Comparison of ENCODE assay signal across 9 mouse cellular contexts in the genomic region with DNA sequence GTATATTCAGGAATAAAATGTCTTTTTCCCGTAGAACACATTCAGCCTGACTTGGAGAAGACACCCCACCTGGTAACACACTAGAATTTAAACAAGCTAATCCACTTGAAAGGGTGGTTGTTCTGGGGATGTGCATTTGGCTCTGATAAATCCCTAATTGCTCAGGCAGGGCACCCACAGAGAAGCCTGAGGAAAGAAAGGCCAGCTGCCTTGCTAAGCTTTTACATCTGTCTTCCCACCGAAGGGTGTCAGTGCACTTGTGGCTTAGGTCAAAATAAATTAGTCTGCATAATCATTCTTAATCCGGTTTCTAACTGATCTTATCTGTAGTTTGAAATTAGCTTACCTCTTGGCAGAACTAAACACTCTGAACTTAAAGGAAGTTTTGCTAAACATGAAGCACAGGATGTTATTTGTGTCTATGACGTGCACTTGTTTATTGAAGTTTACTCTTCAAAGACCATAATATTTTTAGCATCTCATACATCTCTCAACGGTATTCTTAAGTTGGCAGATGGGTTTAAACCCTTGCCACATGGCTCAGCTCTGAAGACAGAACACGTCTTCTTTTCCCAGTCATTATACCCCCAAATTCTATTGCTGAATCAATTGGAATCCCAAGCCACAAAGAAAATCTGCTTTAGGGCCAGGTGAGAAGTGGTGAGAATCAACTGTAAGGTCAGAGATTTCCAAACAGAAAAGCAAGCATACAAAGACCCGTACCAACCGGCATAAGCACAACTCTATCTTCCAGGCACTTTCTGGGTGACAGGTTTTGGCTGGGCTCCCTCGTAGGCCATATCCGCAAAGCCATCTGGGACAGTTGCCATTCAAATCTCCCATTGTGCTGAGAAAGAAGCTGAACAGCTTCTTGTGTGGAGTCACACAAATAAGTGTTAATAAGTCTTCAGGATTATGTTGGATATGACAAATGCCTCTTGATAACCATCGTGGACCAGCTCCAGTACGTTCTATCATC.
DNase-seq lines count a peak whose midpoint lies in the region; ATAC-seq and TF ChIP-seq lines count a peak whose summit lies in the region.
"Had no signal": no experiment of that assay in that cellular context is flagged by ENCODE, and none has a peak within 500 bp of the region (broad histone marks: within the 10 kb centered on the region; RNA-seq: fewer than 3 reads in every experiment).

No protein-coding gene starts in this region.

- 67% methylated on average over 12 of the region's 12 CpGs for WGBS in liver, adult 2 months
- WGBS in liver, embryonic 11.5 days: 65% methylated on average over 12 of the region's 12 CpGs
- WGBS in cerebellum, adult 2 months: 33% methylated on average over 12 of the region's 12 CpGs

- no peak overlapping the region for H3K4me3 ChIP-seq in liver, adult 2 months (ENCODE audit: insufficient read depth, low read depth, low read length)
- H3K4me3 ChIP-seq in liver, embryonic 11.5 days (ENCODE audit: low read depth, low read length): no peak overlapping the region
- no peak overlapping the region for H3K4me3 ChIP-seq in cerebellum, adult 2 months (replicated peaks; ENCODE audit: insufficient read depth, low read depth, low read length)
- H3K4me3 ChIP-seq: limb, embryonic 12.5 days had no signal

- ATAC-seq in liver, embryonic 11.5 days (replicated peaks; ENCODE audit: low FRiP score): no peak

- no peaks in the 10 kb centered on the region for H3K4me1 ChIP-seq in liver, adult 2 months (ENCODE audit: control insufficient read depth, insufficient read depth, low read length)
- no peaks in the 10 kb centered on the region for H3K4me1 ChIP-seq in liver, embryonic 11.5 days (replicated peaks; ENCODE audit: control insufficient read depth, insufficient read depth, low read length)
- no peaks in the 10 kb centered on the region for H3K4me1 ChIP-seq in cerebellum, adult 2 months (ENCODE audit: control insufficient read depth, insufficient read depth, low read length)

- H3K4me2 ChIP-seq in liver, embryonic 11.5 days: no peak overlapping the region
- H3K4me2 ChIP-seq: limb, embryonic 12.5 days had no signal

- no peak for TF ChIP-seq POLR2A in liver, adult 2 months (IDR thresholded peaks at IDR 0.05; ENCODE audit: extremely low read depth, insufficient read depth, low read length)
- no peak for TF ChIP-seq POLR2A in cerebellum, adult 2 months (IDR thresholded peaks at IDR 0.05; ENCODE audit: borderline replicate concordance, insufficient read depth, low read length)

- H3K9ac ChIP-seq in liver, adult 2 months (ENCODE audit: low read depth, low read length): no peak overlapping the region
- no peak overlapping the region for H3K9ac ChIP-seq in liver, embryonic 11.5 days (ENCODE audit: low read depth, low read length)
- H3K9ac ChIP-seq: limb, embryonic 12.5 days had no signal

- no peak for TF ChIP-seq CTCF in liver, adult 2 months (IDR thresholded peaks at IDR 0.05; ENCODE audit: low read depth, low read length)
- no peak for TF ChIP-seq CTCF in cerebellum, adult 2 months (IDR thresholded peaks at IDR 0.05; ENCODE audit: borderline replicate concordance, insufficient read depth, low read depth, low read length)

- H3K36me3 ChIP-seq in liver, adult 2 months (ENCODE audit: control insufficient read depth, insufficient read depth, low read length): no peaks in the 10 kb centered on the region
- H3K36me3 ChIP-seq in liver, embryonic 11.5 days (ENCODE audit: control insufficient read depth, insufficient read depth, low read length): no peaks in the 10 kb centered on the region
- H3K36me3 ChIP-seq: limb, embryonic 12.5 days had no signal

- no peaks in the 10 kb centered on the region for H3K79me2 ChIP-seq in liver, adult 2 months (ENCODE audit: control insufficient read depth, insufficient read depth, low read length)

- H3K27me3 ChIP-seq in liver, adult 2 months (ENCODE audit: control insufficient read depth, insufficient read depth, low read length): no peaks in the 10 kb centered on the region
- H3K27me3 ChIP-seq in liver, embryonic 11.5 days (replicated peaks; ENCODE audit: control insufficient read depth, insufficient read depth, low read length): no peaks in the 10 kb centered on the region
- no peaks in the 10 kb centered on the region for H3K27me3 ChIP-seq in cerebellum, adult 2 months (ENCODE audit: control insufficient read depth, insufficient read depth, low read length)
- H3K27me3 ChIP-seq: limb, embryonic 12.5 days had no signal

- DNase-seq in liver, adult 2 months (ENCODE audit: extremely low read depth, low read depth, low spot score): peak; percentile 1
- no peak for DNase-seq in liver, embryonic 11.5 days (ENCODE audit: low spot score)
- DNase-seq in cerebellum, adult 2 months: peak; percentile 23 to 28
- peak; percentile 74 for DNase-seq in induced T-regulatory cell, adult 2 months (ENCODE audit: low read depth)
- DNase-seq in naive thymus-derived CD4-positive, alpha-beta T cell, adult 2 months (ENCODE audit: low read depth): peak; percentile 55
- no peak for DNase-seq in adrenal gland, adult 2 months
- no peak for DNase-seq in adrenal gland, postnatal 4 days (ENCODE audit: low spot score in 2 of 2)
- DNase-seq: right cerebral cortex, adult 18-20 months had no signal

- no peaks in the 10 kb centered on the region for H3K9me3 ChIP-seq in liver, embryonic 11.5 days (ENCODE audit: control insufficient read depth, low read length)
- H3K9me3 ChIP-seq: limb, embryonic 12.5 days had no signal

- H3K27ac ChIP-seq in liver, adult 2 months (replicated peaks; ENCODE audit: insufficient read depth, low read depth, low read length): no peak overlapping the region
- no peak overlapping the region for H3K27ac ChIP-seq in liver, embryonic 11.5 days (ENCODE audit: low read depth, low read length)
- H3K27ac ChIP-seq in cerebellum, adult 2 months (ENCODE audit: insufficient read depth, low read length): no peak overlapping the region
- H3K27ac ChIP-seq: limb, embryonic 12.5 days had no signal

Comparison
In these comparisons a context has a peak if more than half of its experiments do, and no peak if none do; other contexts are left out.
1. DNase-seq: peak in liver, adult 2 months (single experiment), cerebellum, adult 2 months (2 of 2), induced T-regulatory cell, adult 2 months (single experiment) and naive thymus-derived CD4-positive, alpha-beta T cell, adult 2 months (single experiment); none in liver, embryonic 11.5 days (single experiment), adrenal gland, adult 2 months (single experiment) and adrenal gland, postnatal 4 days (0 of 2).